Mouse (Mus musculus) monocyte, adult 2 months (primary cell): ENCODE measurements around the gene Wapl.

Source experiments
- DNase-seq, 2 experiments: peaks; one replicate each; pipeline ENCODE4 v3.0.0; 2022; ENCODE audit warnings: low spot score in 2 of 2, low read depth in 1 of 2

The Wapl gene

GRCm38 (mm10) chr14:34772132-34772531 lies 98.4 kb downstream of the Wapl start:
- no peak for DNase-seq

GRCm38 (mm10) chr14:34773681-34774080 lies 100.0 kb downstream of the Wapl start:
- no peak for DNase-seq

GRCm38 (mm10) chr14:34774231-34774630 lies 100.5 kb downstream of the Wapl start:
- DNase-seq, result no peak

GRCm38 (mm10) chr14:34776719-34777385 lies 103.1 kb downstream of the Wapl start:
- DNase-seq, result no peak

GRCm38 (mm10) chr14:34777810-34778209 lies 104.1 kb downstream of the Wapl start:
- DNase-seq, result no peak

- no peak for DNase-seq
Observed at GRCm38 (mm10) chr14:34778760-34779159, 105.0 kb downstream of the Wapl start.

GRCm38 (mm10) chr14:34793406-34794037 lies 119.8 kb downstream of the Wapl start:
- DNase-seq, result no peak
